Mouse (Mus musculus) embryonic facial prominence, embryonic 10.5 days (tissue): ENCODE data around the gene Nr2f6. TPM values are rescaled to one million over a fixed set of nuclear protein-coding genes. Genes with fewer than 3 reads are reported as not detected.

Source experiments
- DNase-seq: peaks from one replicate; pipeline ENCODE4 v3.0.0-alpha.2; 2017; ENCODE audit warnings: low spot score
- H3K27ac ChIP-seq: fragments of 300-500 bp; sonication (generic); replicated peaks from 2 replicates; pipeline ENCODE4 v1.5.1; 2016; ENCODE audit warnings: mild to moderate bottlenecking
- H3K27me3 ChIP-seq: fragments of 300-500 bp; sonication (generic); replicated peaks from 2 replicates; pipeline ENCODE4 v1.6.1; 2016; ENCODE audit warnings: low read depth, mild to moderate bottlenecking; ENCODE audit not compliant: poor library complexity, severe bottlenecking
- H3K36me3 ChIP-seq: fragments of 300-500 bp; sonication (generic); replicated peaks from 2 replicates; pipeline ENCODE4 v1.6.1; 2016; ENCODE audit warnings: mild to moderate bottlenecking, moderate library complexity
- H3K4me1 ChIP-seq: fragments of 300-500 bp; sonication (generic); 2 replicates; pipeline ENCODE4 v1.6.1; 2016
- H3K4me3 ChIP-seq: fragments of 300-500 bp; sonication (generic); 2 replicates; pipeline ENCODE4 v1.5.1; 2016; ENCODE audit warnings: mild to moderate bottlenecking, moderate library complexity
- H3K9me3 ChIP-seq: fragments of 300-500 bp; sonication (generic); 2 replicates; pipeline ENCODE4 v1.6.1; 2016; ENCODE audit warnings: mild to moderate bottlenecking
- whole genome bisulfite sequencing: fragments of 180-500 bp; shearing (Covaris S2); methylation state at CpG from one replicate; pipeline ENCODE4 v1.1.7; 2016; 5-methylcytosine and 5-hydroxymethylcytosine counted together
- polyA plus RNA-seq: library from polyadenylated mRNA; unstranded; fragments of >200 nt; fragmentation: Nextera tagmentation; extraction: Ambion mirVana; gene quantifications from 2 replicates; pipeline ENCODE4 v1.2.1, GENCODE M21; 2016

Gene Nr2f6
- polyA plus RNA-seq, 1 experiment from 2014 or later = 63.6 TPM

GRCm38 (mm10) chr8:71383860-71384259 lies 2.1 kb upstream of the Nr2f6 start:
- Histone ChIP-seq H3K27ac (peak overlapping the region; percentile 97), H3K36me3 (peaks cover 4% of the 10 kb centered on the region), H3K4me3 (peak overlapping the region; percentile 32; the same call in 1 of the 2 replicates), H3K4me1 (peaks cover 48% of the 10 kb centered on the region), H3K9me3 (no peaks in the 10 kb centered on the region), H3K27me3 (no peaks in the 10 kb centered on the region)
- 65% methylated on average over 3 of the region's 3 CpGs for WGBS
- no peak for DNase-seq

GRCm38 (mm10) chr8:71383396-71383795 lies 1.6 kb upstream of the Nr2f6 start:
- Histone ChIP-seq H3K27me3 (no peaks in the 10 kb centered on the region), H3K4me3 (peak overlapping the region; percentile 32), H3K36me3 (peaks cover 9% of the 10 kb centered on the region), H3K9me3 (no peaks in the 10 kb centered on the region), H3K4me1 (peaks cover 53% of the 10 kb centered on the region), H3K27ac (peak overlapping the region; percentile 97)
- WGBS = 4% methylated on average over 12 of the region's 12 CpGs
- no peak for DNase-seq

- Histone ChIP-seq H3K9me3 (no peaks in the 10 kb centered on the region), H3K4me1 (peaks cover 63% of the 10 kb centered on the region), H3K27me3 (peaks cover 7% of the 10 kb centered on the region), H3K36me3 (peaks cover 20% of the 10 kb centered on the region), H3K4me3 (peak overlapping the region; percentile 82), H3K27ac (peak overlapping the region; percentile 97)
- 2% methylated on average over 64 of the region's 80 CpGs for WGBS
- peak; percentile 96 for DNase-seq
Observed at GRCm38 (mm10) chr8:71381971-71382961, 506 bp upstream of the Nr2f6 start.

- peak overlapping the region; percentile 97 for H3K27ac ChIP-seq
- peak overlapping the region; percentile 82 for H3K4me3 ChIP-seq
- no peaks in the 10 kb centered on the region for H3K9me3 ChIP-seq
- peaks cover 36% of the 10 kb centered on the region for H3K36me3 ChIP-seq
- WGBS = 1% methylated on average over 72 of the region's 72 CpGs
- peak; percentile 63 for DNase-seq
- H3K4me1 ChIP-seq = peaks cover 79% of the 10 kb centered on the region
- H3K27me3 ChIP-seq = peaks cover 19% of the 10 kb centered on the region
Observed at GRCm38 (mm10) chr8:71380178-71381171, 1.3 kb downstream of the Nr2f6 start.

- peak overlapping the region; percentile 97 for H3K27ac ChIP-seq
- H3K9me3 ChIP-seq = no peaks in the 10 kb centered on the region
- DNase-seq = no peak
- 23% methylated on average over 3 of the region's 3 CpGs for WGBS
- peak overlapping the region; percentile 82 for H3K4me3 ChIP-seq
- peaks cover 19% of the 10 kb centered on the region for H3K27me3 ChIP-seq
- H3K36me3 ChIP-seq = peaks cover 45% of the 10 kb centered on the region
- H3K4me1 ChIP-seq = peaks cover 88% of the 10 kb centered on the region
Observed at GRCm38 (mm10) chr8:71379512-71380075, 2.2 kb downstream of the Nr2f6 start.

- H3K9me3 ChIP-seq = no peaks in the 10 kb centered on the region
- peaks cover 19% of the 10 kb centered on the region for H3K27me3 ChIP-seq
- peak overlapping the region; percentile 82 for H3K4me3 ChIP-seq
- peaks cover 51% of the 10 kb centered on the region for H3K36me3 ChIP-seq
- DNase-seq = no peak
- WGBS = 44% methylated on average over 4 of the region's 4 CpGs
- H3K4me1 ChIP-seq = peaks cover 88% of the 10 kb centered on the region
- peak overlapping the region; percentile 97 for H3K27ac ChIP-seq
Observed at GRCm38 (mm10) chr8:71379008-71379407, 2.8 kb downstream of the Nr2f6 start.

- peak overlapping the region; percentile 72; the same call in 1 of the 2 replicates for H3K27ac ChIP-seq
Observed at GRCm38 (mm10) chr8:71376423-71377030, 5.2 kb downstream of the Nr2f6 start.

GRCm38 (mm10) chr8:71375581-71376422 lies 6.0 kb downstream of the Nr2f6 start:
- 8% methylated on average over 74 of the region's 74 CpGs for WGBS
- H3K4me3 ChIP-seq = peak overlapping the region; percentile 52
- H3K9me3 ChIP-seq = no peaks in the 10 kb centered on the region
- peak overlapping the region; percentile 72 for H3K27ac ChIP-seq
- H3K27me3 ChIP-seq = peaks cover 19% of the 10 kb centered on the region
- peaks cover 68% of the 10 kb centered on the region for H3K4me1 ChIP-seq
- peak; percentile 74 for DNase-seq
- peaks cover 70% of the 10 kb centered on the region for H3K36me3 ChIP-seq

More at GRCm38 (mm10) chr8:71376423-71377030, 5.2 kb downstream of the Nr2f6 start:
- peaks cover 19% of the 10 kb centered on the region for H3K27me3 ChIP-seq
- H3K4me3 ChIP-seq = peak overlapping the region; percentile 52
- WGBS = 50% methylated on average over 8 of the region's 8 CpGs
- H3K36me3 ChIP-seq = peaks cover 70% of the 10 kb centered on the region
- H3K4me1 ChIP-seq = peaks cover 71% of the 10 kb centered on the region
- no peak for DNase-seq
- H3K9me3 ChIP-seq = no peaks in the 10 kb centered on the region

GRCm38 (mm10) chr8:71374616-71375206 lies 7.0 kb downstream of the Nr2f6 start:
- no peak for DNase-seq
- H3K36me3 ChIP-seq = peaks cover 72% of the 10 kb centered on the region
- H3K4me3 ChIP-seq = no peak overlapping the region
- H3K9me3 ChIP-seq = no peaks in the 10 kb centered on the region
- H3K27ac ChIP-seq = no peak overlapping the region
- H3K4me1 ChIP-seq = peaks cover 60% of the 10 kb centered on the region
- WGBS = 79% methylated on average over 17 of the region's 17 CpGs
- H3K27me3 ChIP-seq = peaks cover 19% of the 10 kb centered on the region

GRCm38 (mm10) chr8:71373000-71373399 lies 8.8 kb downstream of the Nr2f6 start:
- Histone ChIP-seq H3K9me3 (no peaks in the 10 kb centered on the region), H3K4me3 (no peak overlapping the region), H3K4me1 (peaks cover 49% of the 10 kb centered on the region), H3K27me3 (peaks cover 19% of the 10 kb centered on the region), H3K27ac (no peak overlapping the region), H3K36me3 (peaks cover 70% of the 10 kb centered on the region)
- no peak for DNase-seq
- WGBS = 89% methylated on average over 3 of the region's 3 CpGs

- DNase-seq = no peak
- Histone ChIP-seq H3K27me3 (peaks cover 14% of the 10 kb centered on the region), H3K4me1 (peaks cover 49% of the 10 kb centered on the region), H3K9me3 (no peaks in the 10 kb centered on the region), H3K36me3 (peaks cover 64% of the 10 kb centered on the region), H3K4me3 (no peak overlapping the region), H3K27ac (no peak overlapping the region)
- 83% methylated on average over 12 of the region's 12 CpGs for WGBS
Observed at GRCm38 (mm10) chr8:71372427-71372826, 9.3 kb downstream of the Nr2f6 start.
